Mouse (Mus musculus) spleen, postnatal 36 days (tissue): ENCODE measurements around the gene Megf8.
A peak's percentile ranks its signal among the peaks of the same experiment; 100 is the strongest.
"Not testable (repeated sequence)": the region's sequence is repeated elsewhere in the genome, so short reads cannot be mapped to it uniquely, and the experiment has no call there.

Experiments used
- DNase-seq, 2 experiments: peaks; one replicate each; pipeline ENCODE4 v3.0.0; 2022; ENCODE audit warnings: low spot score in 2 of 2, mixed read lengths in 1 of 2

The Megf8 gene

DNA sequence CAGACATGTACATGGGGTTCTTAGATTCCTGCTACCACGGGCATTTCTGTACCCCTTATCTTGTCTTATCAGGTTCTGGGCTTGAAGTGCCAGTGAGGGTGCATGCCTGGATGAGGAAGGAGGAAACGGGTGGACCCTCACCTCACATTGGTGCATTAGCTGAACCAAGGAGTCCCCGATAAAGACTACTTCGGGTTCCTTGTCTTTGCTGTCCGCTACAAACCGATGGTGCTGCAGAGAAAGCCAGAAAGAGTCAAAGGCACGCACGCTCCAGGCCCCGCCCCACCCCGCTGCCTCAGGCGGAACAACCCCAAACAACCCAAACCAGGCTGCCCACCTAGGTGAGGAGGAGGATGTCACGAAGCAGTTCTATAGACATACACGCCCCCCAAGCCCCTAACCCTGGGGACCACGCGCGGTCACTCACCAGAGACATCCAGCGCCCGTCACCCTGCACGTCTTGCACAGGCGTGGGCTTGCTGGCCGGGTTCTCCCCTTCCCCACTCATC is 20.0 kb upstream of the Megf8 start:
- DNase-seq, result peak; percentile 66 to 70

GRCm38 (mm10) chr7:25297454-25298325 is 19.3 kb upstream of the Megf8 start, which contains the start of gene Pafah1b3:
Pafah1b3 (minus strand) TSS chr7:25297986.
- DNase-seq, result peak; percentile 60 to 69

GRCm38 (mm10) chr7:25301063-25301462 is 15.9 kb upstream of the Megf8 start, which contains the start of gene Prr19:
Prr19 (plus strand) TSS chr7:25301411.
- DNase-seq, result no peak

GRCm38 (mm10) chr7:25303003-25303684 is 13.8 kb upstream of the Megf8 start:
- DNase-seq, result no peak

GRCm38 (mm10) chr7:25303685-25304006 is 13.3 kb upstream of the Megf8 start:
- DNase-seq, result no peak

DNA sequence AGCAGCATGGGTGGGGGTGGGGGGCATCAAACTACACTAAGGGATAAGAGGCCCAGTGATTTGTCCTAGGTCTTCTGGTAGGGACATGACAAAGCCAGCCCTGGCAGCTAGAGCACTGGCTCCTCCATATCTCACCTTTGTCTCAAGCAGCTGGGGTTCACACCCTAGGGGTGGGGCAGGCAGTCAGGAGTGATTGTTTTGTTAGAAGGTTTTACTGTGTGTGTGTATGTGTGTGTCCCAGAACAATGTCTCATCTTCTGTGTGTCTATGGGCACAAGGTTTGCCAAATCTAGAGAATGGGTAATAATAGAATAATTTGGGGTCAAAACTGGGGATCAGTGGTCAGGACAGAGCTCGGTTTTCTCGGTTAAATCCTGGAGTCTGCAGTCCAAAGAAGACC is 11.5 kb upstream of the Megf8 start:
- DNase-seq, result no peak

DNA sequence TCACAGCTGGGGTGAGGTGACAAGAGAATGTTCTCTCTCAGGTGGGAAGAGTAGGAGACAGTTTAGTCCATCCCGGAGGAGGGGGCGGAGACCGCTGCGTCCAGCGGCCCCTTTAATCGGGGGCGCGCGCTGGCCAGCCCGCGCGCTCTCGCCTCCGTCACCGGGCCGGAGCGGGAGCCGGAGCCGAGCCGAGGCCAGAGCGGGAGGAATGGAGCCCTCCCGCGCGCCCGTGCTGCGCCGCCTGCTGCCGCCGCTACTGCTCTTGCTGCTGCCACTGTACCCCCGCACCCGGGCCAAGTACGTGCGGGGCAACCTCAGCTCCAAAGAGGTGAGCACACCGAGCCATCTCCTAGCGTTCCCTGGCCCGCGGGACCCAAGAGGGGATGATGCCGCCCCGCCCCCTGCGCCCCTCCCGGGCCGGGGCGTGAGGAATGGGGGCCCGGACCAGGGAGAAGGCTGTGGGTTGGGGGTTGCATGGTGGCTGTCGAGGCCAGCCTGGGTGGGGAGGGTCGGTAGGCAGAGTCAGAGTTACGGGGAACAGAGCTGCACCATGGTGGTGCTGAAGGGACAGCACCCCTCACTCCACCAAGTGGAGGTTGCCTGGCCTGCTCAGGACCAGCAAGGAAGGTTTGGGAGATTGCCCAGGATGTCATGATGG is 10.9 kb upstream of the Megf8 start, which contains the start of gene Tmem145:
Gene Tmem145, plus strand, starts transcription at position 151 of the 658 bp plus-strand sequence.
- DNase-seq, result no peak

DNA sequence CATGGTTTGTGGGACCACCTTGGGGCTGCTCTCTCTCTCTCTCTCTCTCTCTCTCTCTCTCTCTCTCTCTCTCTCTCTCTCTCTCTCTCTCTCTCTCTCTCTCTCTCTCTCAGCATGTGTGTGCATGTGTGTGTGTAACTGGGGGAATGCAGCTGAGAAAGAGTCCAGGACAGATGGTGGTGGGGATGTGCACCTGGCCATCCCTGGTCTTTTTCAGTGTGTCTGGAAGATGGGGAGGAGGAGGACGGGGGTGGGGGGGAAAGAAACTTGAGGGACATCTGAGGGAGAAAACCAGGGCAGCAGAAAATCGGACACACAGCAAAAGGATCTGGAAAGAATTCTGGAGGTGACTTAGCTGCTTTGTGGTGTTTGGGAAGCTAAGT is 10.4 kb upstream of the Megf8 start:
- no peak for DNase-seq

- no peak for DNase-seq
Observed at GRCm38 (mm10) chr7:25308702-25309318, 8.2 kb upstream of the Megf8 start.

DNA sequence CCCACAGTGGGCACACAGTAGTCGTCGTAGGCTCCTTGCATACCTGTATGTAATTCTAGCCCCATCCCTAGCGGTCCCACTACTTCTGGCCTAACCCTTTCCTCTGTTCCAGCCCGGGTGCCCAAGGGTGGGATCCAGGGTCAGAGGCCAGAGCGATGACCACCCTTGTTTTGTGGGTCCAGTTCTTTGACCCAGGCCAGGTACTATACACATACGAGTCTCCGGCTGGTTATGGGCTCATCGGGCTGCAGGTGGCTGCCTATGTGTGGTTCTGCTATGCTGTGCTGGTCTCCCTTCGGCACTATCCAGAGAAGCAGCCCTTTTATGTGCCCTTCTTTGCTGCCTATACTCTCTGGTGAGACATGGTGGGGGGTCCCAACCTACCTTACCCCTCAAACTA is 7.5 kb upstream of the Megf8 start:
- DNase-seq, result no peak

DNA sequence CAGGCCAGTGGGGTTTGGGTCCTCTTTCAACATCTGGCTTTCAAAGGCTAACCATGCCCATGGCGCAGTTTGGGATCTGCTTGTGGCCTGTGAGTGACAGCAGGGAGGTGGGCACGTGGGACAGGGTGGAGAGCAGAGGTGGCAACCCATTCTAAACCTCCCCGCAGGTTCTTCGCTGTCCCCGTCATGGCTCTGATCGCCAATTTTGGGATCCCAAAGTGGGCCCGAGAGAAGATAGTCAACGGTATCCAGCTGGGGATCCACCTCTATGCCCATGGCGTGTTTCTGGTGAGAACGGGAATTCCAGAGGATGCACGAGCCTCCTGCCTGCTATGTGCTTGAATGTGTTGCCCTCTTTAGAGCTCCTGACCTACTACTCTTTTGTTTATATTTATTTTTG is 5.8 kb upstream of the Megf8 start:
- no peak for DNase-seq

GRCm38 (mm10) chr7:25313325-25313724 is 3.6 kb upstream of the Megf8 start:
- DNase-seq, result no peak

GRCm38 (mm10) chr7:25314606-25315305 is 2.2 kb upstream of the Megf8 start:
- no peak for DNase-seq

DNA sequence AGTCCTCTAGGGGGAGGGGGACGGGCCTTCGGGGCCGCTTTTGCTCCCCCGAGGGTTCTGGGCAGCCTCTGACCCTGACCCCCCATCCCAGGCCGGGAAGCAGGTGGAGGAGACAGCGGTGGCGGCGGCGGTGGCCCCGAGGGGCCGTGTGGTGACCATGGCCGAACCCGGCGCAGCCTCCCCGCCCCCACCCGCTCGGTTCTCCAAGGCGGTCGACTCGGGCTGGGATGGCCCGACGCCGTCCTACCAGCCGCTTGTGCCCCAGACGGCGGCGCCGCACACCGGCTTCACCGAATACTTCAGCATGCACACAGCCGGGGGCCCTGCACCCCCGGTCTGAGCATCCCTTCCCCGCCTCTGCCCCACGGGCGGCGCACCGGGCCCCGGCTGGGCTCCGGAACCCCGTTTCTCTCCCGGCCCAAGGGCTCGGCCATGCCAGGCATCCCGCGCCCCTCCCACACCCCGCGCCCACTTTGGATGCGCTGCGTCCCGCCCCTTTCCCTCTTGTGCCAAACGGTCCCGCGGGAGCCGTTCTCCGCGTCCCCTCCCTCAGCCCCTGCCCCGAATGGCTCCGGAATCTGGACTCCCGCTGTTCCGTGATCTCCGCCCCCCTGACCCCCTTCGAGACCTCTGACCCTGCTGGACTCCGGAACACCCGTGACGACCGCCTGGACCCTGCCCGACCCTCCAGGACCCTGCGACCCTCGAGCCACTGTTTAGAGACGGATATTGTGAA is 1.5 kb upstream of the Megf8 start:
- no peak for DNase-seq

GRCm38 (mm10) chr7:25317446-25317999 is 559 bp downstream of the Megf8 start:
- DNase-seq, result no peak

DNA sequence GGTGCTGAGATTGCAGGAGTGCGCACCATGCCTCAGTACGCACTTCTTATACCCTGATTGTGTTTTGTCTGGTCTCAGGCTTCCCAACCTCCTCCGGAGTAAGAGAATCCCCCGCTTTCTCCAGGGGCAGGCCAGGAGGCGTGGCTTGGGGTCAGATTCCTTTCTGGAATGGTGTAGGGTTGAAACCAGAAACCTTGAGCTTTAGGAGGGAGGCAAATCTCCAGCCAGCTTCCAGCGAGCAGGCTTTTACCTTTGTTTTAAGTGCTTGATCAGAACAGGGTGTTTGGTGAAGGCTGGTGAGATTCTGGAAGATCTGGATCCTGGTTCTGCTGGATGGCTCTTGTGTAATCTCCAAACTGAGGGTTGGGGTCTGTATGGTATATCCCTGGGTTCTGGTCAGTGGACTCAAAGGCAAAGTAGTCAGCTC is 5.1 kb downstream of the Megf8 start:
- DNase-seq, result no peak

- DNase-seq, result no peak
Observed at GRCm38 (mm10) chr7:25323219-25323618, 6.3 kb downstream of the Megf8 start.

DNA sequence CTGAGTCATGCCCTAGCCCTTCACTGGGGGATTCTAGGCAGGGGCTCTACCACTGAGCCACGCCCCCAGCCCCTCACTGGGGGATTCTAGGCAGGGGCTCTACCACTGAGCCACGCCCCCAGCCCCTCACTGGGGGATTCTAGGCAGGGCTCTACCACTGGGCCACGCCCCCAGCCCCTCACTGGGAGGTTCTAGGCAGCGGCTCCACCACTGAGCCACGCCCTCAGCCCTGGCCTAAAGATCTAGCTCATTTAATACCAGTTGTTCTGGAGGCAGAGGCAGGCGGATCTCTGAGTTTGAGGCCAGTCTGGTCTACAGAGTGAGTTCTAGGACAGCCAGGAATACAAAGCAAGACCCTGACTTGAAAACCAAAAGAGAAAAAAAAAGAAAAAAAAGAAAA is 8.5 kb downstream of the Megf8 start:
- DNase-seq, result not testable (repeated sequence)

GRCm38 (mm10) chr7:25326233-25326632 is 9.3 kb downstream of the Megf8 start:
- no peak for DNase-seq
